Mouse (Mus musculus) CH12.LX (cell line): ENCODE data around the gene Medag.

Source experiments
- CHD2 ChIP-seq: IDR thresholded peaks from 2 replicates; pipeline ENCODE4 v1.6.1; 2011; ENCODE audit warnings: low read length, improper control_type of control experiment
- CTCF ChIP-seq, 2 experiments: IDR thresholded peaks in 1 of 2; conservative IDR thresholded peaks in 1 of 2; 2 replicates each; pipeline ENCODE4 v1.5.1; 2011 to 2012; ENCODE audit warnings: low read depth in 2 of 2, low read length in 2 of 2, improper control_type of control experiment in 1 of 2, inconsistent platforms in 1 of 2, mild to moderate bottlenecking in 1 of 2, moderate library complexity in 1 of 2
- EP300 ChIP-seq: IDR thresholded peaks from 2 replicates; pipeline ENCODE4 v1.6.1; 2011; ENCODE audit warnings: low read length, improper control_type of control experiment
- HCFC1 ChIP-seq: IDR thresholded peaks from 2 replicates; pipeline ENCODE4 v1.6.1; 2012; ENCODE audit warnings: low read depth, mild to moderate bottlenecking, inconsistent platforms, low read length, improper control_type of control experiment
- JUN ChIP-seq: IDR thresholded peaks from 2 replicates; pipeline ENCODE4 v1.6.1; 2011; ENCODE audit warnings: low read depth, mild to moderate bottlenecking, low read length, improper control_type of control experiment, moderate library complexity; ENCODE audit not compliant: insufficient read depth
- MAFK ChIP-seq: IDR thresholded peaks from 2 replicates; pipeline ENCODE4 v1.6.1; 2011; ENCODE audit warnings: low read length, improper control_type of control experiment; ENCODE audit not compliant: insufficient replicate concordance
- MXI1 ChIP-seq: IDR thresholded peaks from 2 replicates; pipeline ENCODE4 v1.6.1; 2011; ENCODE audit warnings: mild to moderate bottlenecking, low read depth, low read length, improper control_type of control experiment
- POLR2A ChIP-seq: IDR thresholded peaks from 2 replicates; pipeline ENCODE4 v1.6.1; 2011; ENCODE audit warnings: low read depth, mild to moderate bottlenecking, improper control_type of control experiment, low read length
- POLR2AphosphoS2 ChIP-seq: IDR thresholded peaks from 2 replicates; pipeline ENCODE4 v1.6.1; 2011; ENCODE audit warnings: low read depth, low read length, improper control_type of control experiment
- USF2 ChIP-seq: conservative IDR thresholded peaks from 2 replicates; pipeline ENCODE4 v1.6.1; 2011; ENCODE audit warnings: low read depth, low read length, improper control_type of control experiment
- ZKSCAN1 ChIP-seq: IDR thresholded peaks from 2 replicates; pipeline ENCODE4 v1.6.1; 2012; ENCODE audit warnings: low read depth, inconsistent platforms, low read length, improper control_type of control experiment, borderline replicate concordance

GRCm38 (mm10) chr5:149404710-149405109, 6.8 kb upstream of the Medag start:
- TF ChIP-seq USF2 (no peak), CTCF (conservative IDR thresholded peaks at IDR 0.05 in 1 of 2, IDR thresholded peaks at IDR 0.05 in 1 of 2; ENCODE audit: low read depth in 2 of 2, low read length in 2 of 2) (no peak), JUN (no peak), POLR2A (no peak), MXI1 (no peak), HCFC1 (no peak), ZKSCAN1 (no peak), EP300 (no peak), POLR2AphosphoS2 (no peak), MAFK (no peak), CHD2 (no peak)
